9 mouse cellular contexts compared by ENCODE assay signal in the genomic region with DNA sequence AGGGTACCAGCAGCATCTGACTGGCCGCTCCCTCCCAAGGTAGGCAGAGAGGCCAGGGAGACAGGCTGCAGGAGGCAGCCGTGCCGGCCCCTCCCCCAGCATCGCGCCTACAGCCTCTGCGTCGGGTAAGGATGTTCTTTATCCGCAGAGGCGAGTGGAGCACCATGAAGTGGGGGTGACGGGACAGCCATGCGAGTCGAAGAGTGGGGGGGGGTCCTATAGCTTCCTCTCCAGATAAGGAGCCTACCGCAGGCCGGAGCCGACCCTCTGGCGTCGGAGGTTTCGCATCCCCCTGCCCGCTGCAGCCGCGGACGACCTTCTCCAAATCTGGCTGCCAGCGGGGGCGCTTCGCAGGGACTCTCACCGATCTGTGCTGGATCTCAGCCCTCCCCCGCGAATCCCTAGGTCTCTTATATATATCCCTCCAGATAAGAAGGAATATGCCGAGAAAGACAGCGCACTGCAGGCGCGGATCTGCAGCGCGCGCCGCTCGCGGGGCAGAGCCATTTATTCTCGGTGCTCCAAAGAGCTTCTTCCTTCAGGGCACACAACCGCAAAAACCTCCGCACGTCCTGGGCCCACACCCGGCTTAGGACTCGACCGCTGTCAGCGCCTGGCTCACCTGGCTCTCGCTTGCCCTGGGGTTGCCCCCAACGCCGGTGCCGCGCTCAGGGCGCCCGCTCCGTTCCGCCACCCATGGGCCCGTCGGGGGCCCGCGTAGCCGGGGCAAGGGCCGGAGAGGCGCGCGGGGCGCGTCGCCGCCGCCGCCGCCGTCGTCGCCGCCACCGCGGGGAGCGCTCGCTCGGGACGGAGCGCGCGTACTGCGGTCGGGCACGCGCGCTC. TPM values are rescaled to one million over a fixed set of nuclear protein-coding genes. Genes with fewer than 3 reads are reported as not detected.
DNase-seq lines count a peak whose midpoint lies in the region; ATAC-seq and TF ChIP-seq lines count a peak whose summit lies in the region.
"Had no signal": no experiment of that assay in that cellular context is flagged by ENCODE, and none has a peak within 500 bp of the region (broad histone marks: within the 10 kb centered on the region; RNA-seq: fewer than 3 reads in every experiment).

No protein-coding gene starts in this region.

- in situ Hi-C loops in ES-E14 (cut with MboI; ENCODE audit: low sequenced_read_pairs in 2 of 2, unreplicated experiment in 2 of 2), result no loop called here

- DNase-seq in gastrocnemius, adult 18-20 months (ENCODE audit: low spot score), result peak; percentile 31
- DNase-seq in gastrocnemius, postnatal 36 days, result no peak
- no peak for DNase-seq in ES-E14 (ENCODE audit: low read depth, low spot score)
- DNase-seq in embryonic facial prominence, embryonic 10.5 days (ENCODE audit: low spot score), result peak; percentile 46
- peak; percentile 43 to 55 for DNase-seq in heart, postnatal 14 days
- peak; percentile 73 to 84 for DNase-seq in left cerebral cortex, postnatal 36 days (ENCODE audit: low spot score in 2 of 2)
- peak; percentile 51 for DNase-seq in stomach, postnatal 0 days (ENCODE audit: low spot score)

- no peak for TF ChIP-seq EP300 in stomach, postnatal 0 days (optimal IDR thresholded peaks at IDR 0.05)

- H3K9me3 ChIP-seq in ES-E14 (ENCODE audit: control insufficient read depth, insufficient read depth, low read depth, low read length), result no peaks in the 10 kb centered on the region
- no peaks in the 10 kb centered on the region for H3K9me3 ChIP-seq in embryonic facial prominence, embryonic 10.5 days
- no peaks in the 10 kb centered on the region for H3K9me3 ChIP-seq in midbrain, embryonic 13.5 days
- H3K9me3 ChIP-seq in stomach, postnatal 0 days (ENCODE audit: control insufficient read depth, low read length), result no peaks in the 10 kb centered on the region

- H3K36me3 ChIP-seq in ES-E14 (ENCODE audit: control insufficient read depth, insufficient read depth, low read length, poor library complexity, severe bottlenecking), result no peaks in the 10 kb centered on the region
- H3K36me3 ChIP-seq in embryonic facial prominence, embryonic 10.5 days (replicated peaks), result no peaks in the 10 kb centered on the region
- peaks cover 5% of the 10 kb centered on the region; the same call in 1 of the 2 replicates for H3K36me3 ChIP-seq in midbrain, embryonic 13.5 days
- no peaks in the 10 kb centered on the region for H3K36me3 ChIP-seq in stomach, postnatal 0 days (ENCODE audit: control insufficient read depth, insufficient read depth, low read length)

- peak overlapping the region; percentile 75 to 98 for H3K4me3 ChIP-seq in ES-E14 (ENCODE audit: insufficient read depth in 1 of 2, low read depth in 1 of 2, low read length in 2 of 2, poor library complexity in 1 of 2, severe bottlenecking in 1 of 2)
- H3K4me3 ChIP-seq in embryonic facial prominence, embryonic 10.5 days, result peak overlapping the region; percentile 77
- peak overlapping the region; percentile 77 for H3K4me3 ChIP-seq in midbrain, embryonic 13.5 days (replicated peaks)
- H3K4me3 ChIP-seq in stomach, postnatal 0 days (ENCODE audit: low read depth, low read length), result peak overlapping the region; percentile 77

- H3K27ac ChIP-seq in ES-E14 (ENCODE audit: insufficient read depth, low read depth, low read length, poor library complexity, severe bottlenecking), result no peak overlapping the region
- H3K27ac ChIP-seq in embryonic facial prominence, embryonic 10.5 days (replicated peaks), result peak overlapping the region; percentile 77
- H3K27ac ChIP-seq in midbrain, embryonic 13.5 days, result peak overlapping the region; percentile 94
- peak overlapping the region; percentile 77 for H3K27ac ChIP-seq in stomach, postnatal 0 days (replicated peaks)

- WGBS in embryonic facial prominence, embryonic 10.5 days, result under 1% methylated on average over 89 of the region's 89 CpGs
- under 1% methylated on average over 79 of the region's 89 CpGs for WGBS in midbrain, embryonic 13.5 days
- 1% methylated on average over 71 of the region's 89 CpGs for WGBS in stomach, postnatal 0 days

- H3K27me3 ChIP-seq in embryonic facial prominence, embryonic 10.5 days (replicated peaks; ENCODE audit: low read depth, poor library complexity, severe bottlenecking), result peaks cover 99% of the 10 kb centered on the region
- peaks cover 11% of the 10 kb centered on the region for H3K27me3 ChIP-seq in midbrain, embryonic 13.5 days
- H3K27me3 ChIP-seq in stomach, postnatal 0 days (ENCODE audit: control insufficient read depth, insufficient read depth, low read length), result peaks cover 2% of the 10 kb centered on the region; the same call in 1 of the 2 replicates

- peaks cover 0 to 4% of the 10 kb centered on the region in 2 experiments; a peak in 1 of 4 replicates for H3K4me1 ChIP-seq in ES-E14 (ENCODE audit: control insufficient read depth in 2 of 2, insufficient read depth in 2 of 2, low read length in 2 of 2, poor library complexity in 1 of 2)
- H3K4me1 ChIP-seq in embryonic facial prominence, embryonic 10.5 days, result peaks cover 34% of the 10 kb centered on the region
- H3K4me1 ChIP-seq in midbrain, embryonic 13.5 days (replicated peaks), result peaks cover 64% of the 10 kb centered on the region
- no peaks in the 10 kb centered on the region for H3K4me1 ChIP-seq in stomach, postnatal 0 days (replicated peaks; ENCODE audit: control insufficient read depth, insufficient read depth)

- ATAC-seq in midbrain, embryonic 13.5 days, result peak; percentile 25
- ATAC-seq in stomach, postnatal 0 days (ENCODE audit: low FRiP score, low TSS enrichment), result peak; percentile 66

- intact Hi-C loops in gastrocnemius, postnatal 36 days (cut with DNase I), result loop anchor here (2.0 to 5.0 kb wide), 2 partner anchors 14 to 32 kb away; a partner anchor contains a TSS
- intact Hi-C loops in heart, postnatal 14 days (cut with DNase I), result loop anchor here (5.0 kb wide), 1 partner anchor 32 kb away; a partner anchor contains a TSS
- intact Hi-C loops in left cerebral cortex, postnatal 36 days (cut with DNase I), result loop anchor here (5.0 kb wide), 2 partner anchors 32 to 77 kb away; a partner anchor contains a TSS

- H3K4me2 ChIP-seq in midbrain, embryonic 13.5 days (replicated peaks), result peak overlapping the region; percentile 82
- peak overlapping the region; percentile 93 for H3K4me2 ChIP-seq in stomach, postnatal 0 days (replicated peaks; ENCODE audit: low read depth)

- no peak for TF ChIP-seq CTCF in stomach, postnatal 0 days (IDR thresholded peaks at IDR 0.05; ENCODE audit: low read depth)

- H3K9ac ChIP-seq in ES-E14 (ENCODE audit: insufficient read depth, low read depth, low read length, poor library complexity, severe bottlenecking), result peak overlapping the region; percentile 76
- peak overlapping the region; percentile 96 for H3K9ac ChIP-seq in midbrain, embryonic 13.5 days (replicated peaks)
- peak overlapping the region; percentile 86 for H3K9ac ChIP-seq in stomach, postnatal 0 days (ENCODE audit: low read length)

TF ChIP-seq in ES-E14, 5 proteins besides CTCF, POLR2A, EP300 and RAD21 (continues in another document):
- TF ChIP-seq ZNF384 (IDR thresholded peaks at IDR 0.05; ENCODE audit: low read depth, low read length) (no peak), HCFC1 (IDR thresholded peaks at IDR 0.05; ENCODE audit: borderline replicate concordance, insufficient read depth, low read length) (no peak), CHD2 (IDR thresholded peaks at IDR 0.05; ENCODE audit: low read depth, low read length) (no peak), MAFK (IDR thresholded peaks at IDR 0.05; ENCODE audit: insufficient read depth, low read depth, low read length) (no peak)

RNA-seq across cellular contexts. Expression of a gene that starts 1.1 kb away (rescaled TPM):
- 10 to 100 TPM; 21.9 to 41.2 TPM for total RNA-seq in gastrocnemius, adult 18-20 months (2021)
- total RNA-seq in gastrocnemius, postnatal 36 days (2021), result 10 to 100 TPM; 32.5 to 43.4 TPM
- total RNA-seq in ES-E14 (2012; rRNA removed), result 0.69 and 1.2 TPM in 2 replicates
- 3.2 and 3.4 TPM in 2 replicates for polyA plus RNA-seq in embryonic facial prominence, embryonic 10.5 days (2016; fragmentation: Nextera tagmentation; extraction: Ambion mirVana)
- 10 to 100 TPM; 29.2 to 35.4 TPM for total RNA-seq in heart, postnatal 14 days (2021)
- total RNA-seq in left cerebral cortex, postnatal 36 days (2021), result 100 to 1,000 TPM; 151 to 163 TPM
- 66.0 and 69.1 TPM in 2 replicates for polyA plus RNA-seq in midbrain, embryonic 13.5 days (2015; fragmentation: Nextera tagmentation; extraction: Ambion mirVana)
- polyA plus RNA-seq in stomach, postnatal 0 days (2015; fragmentation: Nextera tagmentation; extraction: Ambion mirVana), result 3.6 and 5.6 TPM in 2 replicates

RNA-seq across cellular contexts. Expression of a gene that starts 26.0 kb away (rescaled TPM):
- not detected for total RNA-seq in gastrocnemius, adult 18-20 months (2021)
- not detected for total RNA-seq in gastrocnemius, postnatal 36 days (2021)
- total RNA-seq in ES-E14 (2012; rRNA removed), result not detected in 2 replicates
- polyA plus RNA-seq in embryonic facial prominence, embryonic 10.5 days (2016; fragmentation: Nextera tagmentation; extraction: Ambion mirVana), result not detected in 2 replicates
- total RNA-seq in heart, postnatal 14 days (2021), result not detected
- not detected for total RNA-seq in left cerebral cortex, postnatal 36 days (2021)
- polyA plus RNA-seq in midbrain, embryonic 13.5 days (2015; fragmentation: Nextera tagmentation; extraction: Ambion mirVana), result 0.44 TPM in 1 of 2 replicates, not detected in the other
- not detected in 2 replicates for polyA plus RNA-seq in stomach, postnatal 0 days (2015; fragmentation: Nextera tagmentation; extraction: Ambion mirVana)
- total RNA-seq: layer of hippocampus, postnatal 14 days had no signal

RNA-seq across cellular contexts. Expression of a gene that starts 33.7 kb away (rescaled TPM):
- 10 to 100 TPM; 49.6 to 51.8 TPM for total RNA-seq in gastrocnemius, adult 18-20 months (2021)
- total RNA-seq in gastrocnemius, postnatal 36 days (2021), result 10 to 100 TPM; 40.2 to 43.7 TPM
- 30.7 and 31.8 TPM in 2 replicates for total RNA-seq in ES-E14 (2012; rRNA removed)
- 67.4 and 68.0 TPM in 2 replicates for polyA plus RNA-seq in embryonic facial prominence, embryonic 10.5 days (2016; fragmentation: Nextera tagmentation; extraction: Ambion mirVana)
- total RNA-seq in heart, postnatal 14 days (2021), result 10 to 100 TPM; 39.9 to 43.0 TPM
- 10 to 100 TPM; 34.6 to 37.5 TPM for total RNA-seq in left cerebral cortex, postnatal 36 days (2021)
- polyA plus RNA-seq in midbrain, embryonic 13.5 days (2015; fragmentation: Nextera tagmentation; extraction: Ambion mirVana), result 52.3 and 56.9 TPM in 2 replicates
- 61.5 and 65.8 TPM in 2 replicates for polyA plus RNA-seq in stomach, postnatal 0 days (2015; fragmentation: Nextera tagmentation; extraction: Ambion mirVana)

RNA-seq across cellular contexts. Expression of a gene that starts 41.3 kb away (rescaled TPM):
- total RNA-seq in gastrocnemius, adult 18-20 months (2021), result not detected
- not detected for total RNA-seq in gastrocnemius, postnatal 36 days (2021)
- not detected in 2 replicates for total RNA-seq in ES-E14 (2012; rRNA removed)
- not detected in 2 replicates for polyA plus RNA-seq in embryonic facial prominence, embryonic 10.5 days (2016; fragmentation: Nextera tagmentation; extraction: Ambion mirVana)
- total RNA-seq in heart, postnatal 14 days (2021), result not detected
- total RNA-seq in left cerebral cortex, postnatal 36 days (2021), result not detected
- not detected in 2 replicates for polyA plus RNA-seq in midbrain, embryonic 13.5 days (2015; fragmentation: Nextera tagmentation; extraction: Ambion mirVana)
- polyA plus RNA-seq in stomach, postnatal 0 days (2015; fragmentation: Nextera tagmentation; extraction: Ambion mirVana), result not detected in 2 replicates
- total RNA-seq: layer of hippocampus, postnatal 14 days had no signal

RNA-seq across cellular contexts. Expression of a gene that starts 49.9 kb away (rescaled TPM):
- total RNA-seq in gastrocnemius, adult 18-20 months (2021), result not detected
- not detected for total RNA-seq in gastrocnemius, postnatal 36 days (2021)
- not detected in 2 replicates for total RNA-seq in ES-E14 (2012; rRNA removed)
- not detected in 2 replicates for polyA plus RNA-seq in embryonic facial prominence, embryonic 10.5 days (2016; fragmentation: Nextera tagmentation; extraction: Ambion mirVana)
- total RNA-seq in heart, postnatal 14 days (2021), result not detected
- not detected for total RNA-seq in left cerebral cortex, postnatal 36 days (2021)
- not detected in 2 replicates for polyA plus RNA-seq in midbrain, embryonic 13.5 days (2015; fragmentation: Nextera tagmentation; extraction: Ambion mirVana)
- polyA plus RNA-seq in stomach, postnatal 0 days (2015; fragmentation: Nextera tagmentation; extraction: Ambion mirVana), result not detected in 2 replicates
- total RNA-seq: layer of hippocampus, postnatal 14 days had no signal

Comparison
In these comparisons a context has a peak if more than half of its experiments do, and no peak if none do; other contexts are left out.
1. DNase-seq: peak in gastrocnemius, adult 18-20 months (single experiment), embryonic facial prominence, embryonic 10.5 days (single experiment), heart, postnatal 14 days (2 of 2), left cerebral cortex, postnatal 36 days (2 of 2) and stomach, postnatal 0 days (single experiment); none in gastrocnemius, postnatal 36 days (0 of 2) and ES-E14 (single experiment).
2. RNA of a gene that starts 1.1 kb away (total RNA-seq): 151 to 163 TPM in left cerebral cortex, postnatal 36 days, 32.5 to 43.4 TPM in gastrocnemius, postnatal 36 days, 21.9 to 41.2 TPM in gastrocnemius, adult 18-20 months and 29.2 to 35.4 TPM in heart, postnatal 14 days; 0.69 to 1.2 TPM in ES-E14; every median in the first group is over 10 times any median in the second.
3. Peak in every context shown above with its lines, with median percentiles within 50 percentile points of each other: H3K4me3 ChIP-seq and H3K9ac ChIP-seq.